Mouse (Mus musculus) spleen, adult 18-20 months (tissue): ENCODE measurements around the gene Syt3.

ENCODE experiments used
- DNase-seq, 2 experiments: peaks; one replicate each; pipeline ENCODE4 v3.0.0; 2022; ENCODE audit warnings: mixed read lengths in 2 of 2

The Syt3 gene

DNA sequence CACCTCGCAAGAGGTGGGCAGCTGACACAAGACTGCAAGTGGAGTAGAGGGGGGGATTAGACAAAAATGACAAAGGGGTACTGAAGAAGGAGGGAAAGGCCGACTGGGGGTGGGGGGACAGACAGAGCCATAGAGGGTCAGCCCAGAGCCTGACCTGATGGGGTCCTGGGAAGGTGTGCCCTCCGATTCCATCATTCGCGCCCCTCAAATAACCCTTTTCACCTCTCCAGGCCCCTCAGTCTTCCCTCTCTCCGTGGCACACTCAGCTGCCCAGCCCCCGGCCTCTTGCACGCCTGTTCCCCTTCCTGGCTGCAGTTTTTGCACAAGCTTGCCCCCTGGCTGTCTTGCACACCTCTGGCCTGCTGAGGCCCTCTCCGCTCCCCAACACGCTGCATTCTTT is 26.4 kb upstream of the Syt3 start:
- DNase-seq = no peak

DNA sequence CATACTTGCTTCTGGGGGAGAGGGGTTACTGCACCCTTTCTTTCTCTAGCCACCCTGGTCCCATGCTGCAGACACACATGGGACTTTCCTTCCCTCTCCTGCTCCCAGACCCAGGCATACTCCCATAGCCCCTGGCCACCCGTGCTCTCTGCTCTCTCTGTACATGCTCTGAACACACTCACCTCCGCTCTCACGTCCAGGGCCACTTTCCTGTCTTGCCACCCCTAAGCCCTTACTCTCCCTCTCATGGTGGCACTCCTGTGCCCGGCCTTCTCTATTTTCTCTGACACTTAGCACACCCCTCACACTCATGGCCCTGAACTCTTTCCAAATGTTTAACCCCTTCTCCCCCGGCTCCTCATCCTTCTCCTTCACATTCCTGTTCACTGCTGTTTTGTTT is 25.9 kb upstream of the Syt3 start:
- DNase-seq = no peak

DNA sequence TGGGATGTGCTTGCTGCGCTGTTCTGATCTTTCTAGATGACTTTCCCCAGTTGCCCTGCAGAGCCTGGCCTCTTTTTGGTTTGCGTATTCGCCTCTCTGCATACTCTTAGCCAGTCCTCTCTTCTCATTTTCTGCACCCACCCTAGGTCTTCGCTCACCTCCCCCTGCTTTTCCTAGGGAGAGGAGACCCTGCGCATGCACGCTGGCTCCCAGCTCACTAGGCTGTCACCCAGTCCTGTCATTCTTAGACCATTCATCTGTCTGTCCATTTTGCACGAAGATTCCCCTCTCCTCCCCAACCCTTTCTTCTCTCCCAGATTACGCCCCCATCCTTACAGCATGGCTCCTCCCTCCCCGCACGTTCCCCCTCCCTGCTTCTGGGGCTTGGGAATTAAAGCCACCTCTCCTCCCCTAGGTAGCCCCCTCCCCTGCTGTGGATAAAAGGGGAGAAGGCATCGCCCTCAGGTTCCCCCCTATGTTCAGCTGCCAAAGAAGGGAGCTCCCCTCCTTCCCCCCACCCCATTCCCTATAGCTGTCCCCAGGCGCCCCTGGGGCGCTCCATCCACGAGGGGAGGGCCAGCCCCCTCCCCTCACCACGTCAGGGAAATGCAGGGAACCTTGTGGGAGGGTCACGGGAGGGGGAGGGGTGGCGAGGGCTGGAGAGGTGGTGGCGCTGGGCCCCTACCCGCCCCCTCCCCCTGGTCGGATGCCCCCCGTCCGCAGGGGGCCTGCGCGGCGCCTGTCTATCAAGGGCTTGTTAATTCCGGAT is 24.8 kb upstream of the Syt3 start:
- DNase-seq = peak; percentile 13 to 20

DNA sequence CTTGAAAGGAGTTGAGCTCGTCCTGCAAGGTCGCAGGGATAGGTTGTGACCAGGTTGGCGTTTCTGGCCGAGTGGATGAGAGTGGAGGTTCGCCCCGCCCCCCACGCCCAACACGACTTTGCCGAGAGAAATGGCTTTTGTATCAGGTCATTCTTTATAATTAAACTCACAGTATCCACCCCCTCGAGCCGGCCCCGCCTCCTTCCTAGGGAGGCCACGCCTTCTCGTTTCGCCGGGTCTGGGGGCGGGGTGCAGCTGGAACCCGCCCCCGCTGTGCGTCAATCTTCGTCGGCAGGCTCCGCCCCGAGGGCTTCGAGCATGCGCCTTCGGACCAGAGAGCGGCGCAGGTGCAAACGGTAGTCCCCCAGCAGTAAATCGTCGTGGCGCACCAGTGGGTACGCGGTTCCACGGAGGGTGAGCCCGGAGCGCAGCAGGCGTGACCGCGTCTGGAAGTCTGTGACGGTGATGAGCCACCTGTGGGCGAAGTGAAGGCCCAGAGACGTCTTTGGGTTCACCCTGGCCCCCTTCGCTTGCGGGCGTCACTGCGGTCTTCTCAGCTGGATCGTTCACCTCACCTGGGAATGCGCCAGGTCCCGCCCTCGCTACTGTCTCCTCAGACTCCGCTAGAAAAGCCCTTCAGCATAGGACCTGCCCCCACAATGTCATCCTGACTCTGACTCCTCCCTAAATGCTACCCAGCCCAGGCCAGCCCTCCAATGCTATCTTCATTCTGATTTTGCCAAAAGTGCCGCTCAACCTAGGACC is 23.8 kb upstream of the Syt3 start:
- DNase-seq = peak; percentile 92 to 97

DNA sequence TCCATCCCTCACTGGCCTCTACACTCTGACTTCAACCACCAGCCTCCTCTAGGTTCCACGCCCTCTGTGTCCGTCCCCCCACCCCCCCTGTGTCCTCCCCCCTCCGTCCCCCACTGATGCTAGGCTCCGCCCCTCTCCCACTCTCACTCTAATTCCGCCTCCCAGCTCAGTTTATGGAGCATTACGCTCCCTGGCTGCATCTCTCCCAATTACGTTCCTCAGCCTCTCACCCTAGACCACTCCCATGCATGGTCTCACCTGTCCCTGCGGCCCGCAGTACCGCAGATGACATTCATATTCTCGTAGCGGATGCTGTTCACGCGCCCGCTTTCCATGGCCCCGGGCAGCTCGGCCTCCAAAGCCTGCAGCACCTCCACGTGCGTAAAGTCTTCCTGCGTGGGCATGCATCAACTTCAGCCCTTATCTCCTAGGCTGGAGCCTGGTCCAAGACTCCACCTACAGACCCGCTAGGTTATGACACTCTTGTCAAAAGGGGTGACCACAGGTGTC is 23.1 kb upstream of the Syt3 start:
- peak; percentile 13 to 23 for DNase-seq

DNA sequence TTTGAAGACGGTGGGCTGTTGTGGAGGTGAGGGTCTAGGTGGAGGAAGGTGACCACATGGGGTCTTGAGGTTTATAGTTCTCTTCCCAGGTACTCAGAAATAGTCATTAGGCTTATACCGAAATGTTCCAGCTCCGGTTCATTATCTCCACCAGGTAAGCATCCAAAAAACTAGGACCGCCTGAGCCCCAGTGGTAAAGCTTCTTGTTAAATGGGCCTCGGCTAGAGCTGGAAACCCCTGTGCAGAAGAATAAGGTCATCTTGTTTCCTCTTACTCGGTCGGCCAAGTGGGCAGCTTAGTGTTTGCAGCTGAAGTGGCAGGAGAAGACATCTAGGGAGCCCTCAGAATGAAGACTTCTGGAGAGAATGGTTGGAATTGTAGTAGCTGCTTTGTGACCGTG is 11.2 kb upstream of the Syt3 start:
- DNase-seq = no peak

DNA sequence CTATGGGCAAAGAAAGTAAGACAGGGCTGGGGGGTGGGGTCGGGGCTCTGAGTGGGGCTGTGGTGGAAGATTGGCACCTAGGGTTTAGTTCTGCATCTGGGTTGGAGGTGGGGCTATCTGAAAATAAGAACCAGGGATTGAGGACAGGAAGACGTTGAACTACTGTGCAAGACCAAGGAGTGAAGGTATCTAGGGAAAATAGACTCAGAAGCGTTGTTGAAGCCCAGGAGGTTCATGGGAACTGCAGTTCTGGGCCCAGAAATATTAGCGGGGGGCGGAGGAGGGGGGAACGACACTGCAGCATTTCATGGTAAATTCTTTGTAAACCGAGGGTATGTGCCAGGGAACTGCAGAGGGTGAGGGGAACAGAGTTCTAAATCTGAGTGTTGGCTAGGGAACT is 10.4 kb upstream of the Syt3 start:
- DNase-seq = no peak

DNA sequence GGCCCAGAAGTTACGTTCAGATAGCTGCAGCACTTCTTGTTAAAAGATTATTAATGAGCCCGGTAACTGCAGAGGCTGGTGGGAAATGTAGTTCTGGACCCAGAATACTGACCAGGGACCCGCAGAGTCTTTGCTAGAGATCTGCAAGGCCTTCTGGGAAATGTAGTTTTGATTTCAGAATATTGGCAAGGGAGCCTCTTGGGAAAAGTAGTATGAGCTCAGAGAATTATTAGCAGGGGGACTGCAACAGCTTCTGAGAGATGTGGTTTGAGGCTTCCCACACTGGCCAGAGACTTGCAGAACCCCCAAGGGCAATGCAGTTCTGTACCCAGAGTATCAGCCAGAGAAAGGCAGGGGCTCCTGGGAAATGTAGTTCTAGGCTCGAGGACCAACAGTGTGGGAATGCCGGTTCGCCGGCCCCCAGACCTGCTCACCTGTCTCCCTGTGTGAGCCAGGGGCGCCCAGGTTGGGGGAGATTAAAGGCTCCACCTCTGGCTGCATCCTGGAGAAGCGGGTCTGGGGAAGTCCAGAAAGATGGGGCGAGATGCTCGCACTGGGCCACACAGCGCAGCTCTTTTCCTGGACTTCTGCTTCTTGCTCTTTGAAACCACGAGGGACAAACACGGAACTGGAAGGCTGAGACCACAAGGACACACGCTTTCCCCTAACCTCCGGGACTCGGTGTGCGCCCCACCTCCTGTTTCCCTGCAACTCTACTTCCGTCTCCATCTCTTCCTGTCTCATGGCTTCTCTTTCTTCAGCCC is 9.8 kb upstream of the Syt3 start:
- peak; percentile 59 to 72 for DNase-seq

DNA sequence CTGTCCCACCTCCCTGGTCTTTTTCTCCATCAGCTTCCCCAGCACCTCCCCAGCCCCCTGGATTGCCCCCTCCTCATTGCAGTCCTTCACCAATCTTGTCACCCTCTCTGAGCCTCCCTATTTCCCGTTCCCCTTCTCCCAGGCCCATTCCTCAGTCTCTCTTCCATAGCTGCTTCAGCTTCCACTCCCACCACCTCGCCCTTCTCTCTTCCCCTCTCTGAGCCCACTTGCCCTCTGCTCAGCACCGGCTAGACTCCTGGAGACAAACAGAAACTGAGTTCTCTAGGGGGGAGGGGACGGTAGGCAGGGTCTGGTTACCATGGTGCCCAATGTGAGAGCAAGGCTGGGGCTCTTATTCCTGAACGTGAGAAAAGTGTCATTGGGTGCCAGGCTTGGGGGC is 9.1 kb upstream of the Syt3 start:
- DNase-seq = no peak

DNA sequence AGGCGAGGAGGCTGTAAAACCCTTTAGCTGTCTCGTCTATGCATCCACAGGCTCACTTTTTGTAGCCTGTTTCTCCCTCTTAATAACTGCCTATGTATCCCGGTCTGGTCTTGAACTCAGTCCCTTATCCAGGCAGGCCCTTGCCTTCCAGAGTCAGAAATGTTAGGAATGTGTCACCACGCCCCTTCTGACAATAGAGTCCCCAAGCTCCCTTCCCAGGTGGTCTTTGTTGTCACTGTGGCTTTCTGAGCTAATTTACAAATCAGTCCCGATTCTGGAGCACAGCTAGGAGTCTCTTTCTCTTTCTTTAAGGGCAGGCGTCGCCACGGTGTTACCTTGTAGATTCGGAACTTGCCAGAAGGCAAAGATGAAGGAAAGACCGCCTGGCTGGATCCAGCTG is 8.7 kb upstream of the Syt3 start:
- no peak for DNase-seq

DNA sequence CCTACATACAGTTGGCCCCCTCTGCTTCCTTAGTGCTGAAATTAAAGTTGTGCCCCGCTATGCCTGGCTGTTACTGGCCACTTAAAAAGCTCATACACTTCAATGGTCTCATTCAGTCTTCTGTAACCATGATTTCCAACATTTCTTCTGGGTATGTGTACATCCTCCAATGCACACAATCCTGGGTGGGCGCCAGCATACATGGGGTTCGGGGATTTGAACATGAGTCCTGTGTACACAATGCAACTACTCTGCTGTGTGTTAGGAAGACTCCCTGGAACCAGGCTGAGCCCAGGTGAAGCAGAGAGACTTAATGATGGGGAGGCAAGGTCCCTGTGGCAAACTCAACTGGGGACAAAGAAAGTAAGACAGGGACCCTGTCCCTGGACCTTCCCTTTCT is 8.1 kb upstream of the Syt3 start:
- DNase-seq = no peak

DNA sequence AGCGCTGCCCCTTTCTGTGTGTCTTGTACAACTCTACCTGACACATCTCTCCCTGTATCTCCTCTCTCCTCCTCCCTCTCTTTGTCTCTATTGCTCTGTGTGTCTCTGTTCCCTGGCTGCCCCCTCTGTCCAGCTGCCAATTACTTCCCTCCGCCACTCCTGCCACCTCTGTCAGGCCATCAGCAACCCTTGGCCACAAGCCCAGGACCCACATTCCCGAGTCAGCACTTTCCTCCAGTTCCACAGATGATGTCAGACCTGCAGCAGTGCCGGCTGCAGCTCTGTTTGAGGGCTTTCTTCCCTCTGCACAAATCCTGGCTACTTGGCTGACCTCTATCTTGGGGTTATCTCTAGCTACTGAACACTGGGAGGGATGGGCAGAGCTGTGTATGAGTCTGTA is 5.6 kb upstream of the Syt3 start:
- DNase-seq = no peak

DNA sequence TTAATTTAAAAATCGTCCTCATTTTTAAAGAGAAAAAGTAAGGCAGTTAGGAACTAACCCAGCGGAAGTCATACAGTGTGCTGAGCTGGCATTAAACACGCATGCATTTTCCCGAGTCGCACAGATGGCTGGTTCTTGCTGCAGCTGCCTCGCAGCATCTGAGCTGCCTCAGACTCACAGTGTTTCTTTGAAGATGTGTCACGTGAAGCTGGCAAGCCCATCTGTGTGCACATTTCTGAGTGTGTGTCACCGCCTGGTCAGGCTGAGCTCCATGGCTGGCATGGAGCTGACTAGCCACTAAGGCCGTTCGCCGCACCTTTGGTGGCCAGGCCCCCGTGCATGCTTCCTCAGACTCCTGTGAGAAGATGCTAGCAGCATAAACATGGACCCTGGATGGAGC is 1.4 kb upstream of the Syt3 start:
- no peak for DNase-seq

DNA sequence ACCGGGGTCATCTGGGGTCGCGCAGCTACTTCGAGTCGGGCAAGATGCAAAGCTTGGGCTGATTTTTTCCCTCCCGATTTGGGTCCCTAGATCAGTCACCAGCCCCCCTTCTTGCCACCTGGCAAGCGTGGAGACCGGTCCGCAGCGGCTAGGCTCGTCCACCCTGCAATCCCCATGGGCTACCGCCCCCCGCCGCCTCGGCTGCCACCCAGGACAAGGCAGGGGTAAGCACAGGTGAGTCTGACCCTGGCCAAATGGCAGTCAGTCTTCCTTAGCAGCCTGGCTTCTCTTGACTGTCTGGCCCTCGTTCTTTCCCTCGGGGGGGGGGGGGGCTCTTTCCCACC is 786 bp downstream of the Syt3 start:
- no peak for DNase-seq

DNA sequence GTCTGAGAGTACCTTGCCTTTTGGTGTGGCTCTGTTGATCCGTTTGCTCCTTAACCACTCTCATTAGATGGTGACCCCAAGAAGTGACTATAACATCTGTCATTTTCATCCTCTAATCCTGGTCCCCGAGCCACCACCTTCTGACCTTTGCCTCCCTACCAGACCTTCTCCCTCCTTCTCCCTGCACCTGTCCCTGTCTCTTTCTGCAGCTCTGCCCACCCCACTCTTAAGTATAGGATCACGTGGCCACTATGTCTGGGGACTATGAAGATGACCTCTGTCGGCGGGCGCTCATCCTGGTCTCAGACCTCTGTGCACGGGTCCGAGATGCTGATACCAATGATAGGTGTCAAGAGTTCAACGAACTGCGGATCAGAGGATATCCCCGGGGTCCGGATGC is 1.8 kb downstream of the Syt3 start, which contains the start of gene 1700008O03Rik:
Gene 1700008O03Rik (minus strand): TSS at position 101 of the 400 bp plus-strand sequence.
- DNase-seq = no peak

DNA sequence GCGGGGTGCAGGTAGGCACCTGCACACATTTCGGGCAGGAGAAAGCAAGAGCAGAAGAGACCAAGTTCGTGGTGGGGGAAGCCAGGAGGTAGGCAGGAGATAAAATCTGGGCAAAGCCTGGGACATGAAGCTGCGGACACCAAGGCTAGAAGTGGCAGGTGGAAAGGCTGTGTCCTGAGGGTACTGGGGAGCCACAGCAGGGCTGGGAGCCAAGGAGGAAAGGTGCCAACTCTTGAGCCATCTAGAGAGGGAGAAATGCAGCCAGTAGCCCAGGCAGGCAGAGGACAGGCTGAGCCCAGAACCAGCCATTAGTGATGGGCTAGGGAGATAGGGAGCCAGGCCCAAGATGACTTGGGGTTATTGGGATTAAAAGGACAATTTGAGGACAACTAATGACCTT is 7.9 kb downstream of the Syt3 start:
- no peak for DNase-seq

DNA sequence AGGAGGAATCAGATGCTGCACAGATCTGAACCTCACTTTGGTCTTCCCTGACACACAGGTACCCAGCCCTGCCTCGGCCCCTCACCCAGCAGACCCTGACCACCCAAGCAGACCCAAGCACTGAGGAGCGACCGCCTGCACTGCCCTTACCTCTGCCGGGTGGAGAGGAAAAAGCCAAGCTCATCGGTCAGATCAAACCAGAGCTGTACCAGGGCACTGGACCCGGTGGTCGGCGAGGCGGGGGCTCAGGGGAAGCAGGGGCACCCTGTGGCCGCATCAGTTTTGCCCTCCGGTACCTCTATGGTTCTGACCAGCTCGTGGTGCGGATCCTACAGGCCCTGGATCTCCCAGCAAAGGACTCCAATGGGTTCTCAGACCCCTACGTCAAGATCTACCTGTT is 8.4 kb downstream of the Syt3 start:
- DNase-seq = no peak

DNA sequence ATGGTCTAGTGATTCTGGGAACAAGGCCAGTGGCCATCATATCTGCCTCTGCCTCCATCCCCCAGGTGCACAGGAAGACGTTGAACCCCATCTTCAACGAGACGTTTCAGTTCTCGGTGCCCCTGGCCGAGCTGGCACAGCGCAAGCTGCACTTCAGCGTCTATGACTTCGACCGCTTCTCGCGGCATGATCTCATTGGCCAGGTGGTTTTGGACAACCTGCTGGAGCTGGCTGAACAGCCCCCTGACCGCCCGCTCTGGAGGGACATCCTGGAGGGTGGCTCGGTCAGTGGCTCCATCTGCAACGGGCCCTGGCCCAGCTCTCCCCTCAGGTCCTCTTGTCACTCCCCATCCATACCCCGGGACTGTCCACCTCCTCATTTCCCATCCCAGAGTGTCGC is 9.4 kb downstream of the Syt3 start:
- no peak for DNase-seq

DNA sequence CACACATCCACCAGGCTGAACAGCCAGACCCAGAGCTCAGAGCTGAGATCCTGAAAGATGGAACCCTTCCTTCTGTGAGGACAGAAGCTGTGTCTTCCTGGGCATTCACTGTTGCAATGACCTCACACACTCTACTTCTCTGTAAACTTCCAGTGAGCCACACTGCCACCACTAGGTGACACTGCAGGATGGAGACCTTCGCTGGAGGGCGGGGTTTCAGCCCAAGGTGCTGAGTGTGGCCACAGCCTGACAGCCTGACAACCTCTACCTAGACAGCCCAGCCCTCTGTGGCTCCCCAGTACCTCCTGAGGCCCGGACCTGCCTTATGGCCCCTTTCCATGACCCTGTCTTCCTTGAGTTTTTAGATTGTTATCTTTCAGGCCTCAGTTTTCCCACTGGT is 14.7 kb downstream of the Syt3 start:
- peak; percentile 43 to 60 for DNase-seq

DNA sequence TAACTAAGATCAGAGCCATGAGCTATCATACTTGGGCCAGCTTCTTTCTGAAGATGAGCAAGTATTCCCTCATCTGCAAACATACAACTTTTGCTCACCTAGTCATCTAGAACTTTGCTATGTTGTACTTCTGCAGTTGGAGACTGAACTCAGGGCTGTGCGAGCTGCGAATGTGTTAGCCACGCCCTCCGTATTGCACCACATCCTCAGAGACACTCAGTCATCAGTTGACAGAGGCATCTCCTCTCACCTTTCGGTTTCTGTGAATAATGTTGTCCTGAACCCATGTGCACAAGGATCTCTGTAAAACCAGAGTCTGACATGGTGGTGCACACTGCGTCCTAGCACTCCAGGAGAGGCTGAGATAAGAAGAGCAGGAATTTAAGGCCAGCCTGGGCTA is 17.8 kb downstream of the Syt3 start:
- DNase-seq = no peak

DNA sequence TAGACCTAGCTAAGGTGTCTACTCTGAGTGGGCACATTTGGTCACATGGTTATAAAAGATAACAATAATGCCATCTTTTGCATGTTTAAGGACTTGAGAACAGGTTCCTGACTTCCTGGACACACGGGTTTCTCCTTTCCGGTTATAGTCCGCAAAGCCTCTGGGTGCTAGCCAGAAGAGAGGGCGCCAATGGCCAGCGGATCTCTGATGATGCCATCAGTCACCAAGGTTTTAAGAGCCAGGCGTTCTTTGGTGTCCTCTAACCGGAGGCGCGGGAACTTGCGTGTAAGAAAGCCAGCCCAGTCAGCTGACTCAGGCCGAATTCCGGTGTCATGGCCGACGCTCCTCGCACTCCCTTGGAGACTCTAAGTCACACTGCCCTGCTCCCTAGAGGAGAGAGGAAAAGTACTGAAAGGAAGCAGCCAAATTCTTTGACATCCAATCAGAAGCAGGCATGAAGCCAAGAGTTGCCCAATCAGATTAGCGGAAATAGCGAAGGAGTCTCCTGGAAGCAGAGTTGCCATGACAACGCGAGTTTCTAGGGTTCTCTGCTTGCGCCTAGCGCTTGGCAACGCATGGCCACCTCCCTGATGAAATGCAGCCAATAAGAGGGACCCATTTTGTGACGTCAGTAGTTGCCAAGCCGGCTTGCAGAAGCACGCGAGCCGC is 21.6 kb downstream of the Syt3 start:
- DNase-seq = peak; percentile 61 to 64

DNA sequence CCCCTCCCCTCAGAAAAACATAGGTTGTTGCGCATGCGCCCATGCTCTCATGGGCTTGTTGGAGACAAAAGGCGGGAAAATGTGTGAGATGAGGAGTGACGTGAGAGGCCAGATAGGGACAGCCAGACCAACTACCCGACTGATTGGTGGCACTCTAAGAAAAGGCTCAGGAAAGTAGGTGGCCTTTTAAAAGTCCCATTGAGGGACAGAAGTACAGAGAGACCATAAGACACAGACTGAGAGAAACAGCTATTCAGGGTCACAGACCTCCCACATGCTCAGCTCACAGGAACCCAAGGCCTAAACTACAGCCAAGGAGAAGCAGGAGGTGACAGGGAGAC is 22.1 kb downstream of the Syt3 start:
- no peak for DNase-seq

DNA sequence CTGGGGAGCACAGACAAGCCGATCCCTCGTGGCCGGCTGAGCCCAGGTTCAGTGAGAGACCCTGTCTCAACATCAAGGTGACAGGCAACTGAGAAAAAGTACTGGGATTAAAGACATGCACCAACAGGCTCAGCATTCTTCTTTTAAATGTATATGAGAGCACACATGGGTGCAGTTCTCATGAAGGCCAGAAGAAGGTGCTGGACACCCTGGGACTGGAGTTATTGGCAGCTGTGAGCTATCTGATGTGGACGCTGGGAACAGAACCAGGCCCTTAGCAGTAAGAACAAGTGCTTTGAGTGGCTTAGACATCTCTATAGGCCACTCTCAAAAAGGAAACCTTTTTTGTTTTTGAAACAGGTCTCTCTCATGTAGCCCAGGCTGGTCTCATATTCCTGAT is 27.2 kb downstream of the Syt3 start:
- DNase-seq = no peak
